Mouse (Mus musculus) brain, embryonic 14.5 days (tissue): ENCODE data around the gene Gstcd.

Experiments used
- CTCF ChIP-seq: fragments of 200-500 bp; IDR thresholded peaks from 2 replicates; pipeline ENCODE4 v1.5.1; 2012; ENCODE audit warnings: inconsistent platforms, mild to moderate bottlenecking, moderate library complexity, borderline replicate concordance; ENCODE audit not compliant: insufficient read depth, insufficient read length; ENCODE audit errors: extremely low read depth
- POLR2A ChIP-seq: fragments of 200-500 bp; IDR thresholded peaks from 2 replicates; pipeline ENCODE4 v1.6.1; 2012; ENCODE audit warnings: mild to moderate bottlenecking, inconsistent platforms, borderline replicate concordance; ENCODE audit not compliant: poor library complexity, insufficient read depth, insufficient read length, severe bottlenecking; ENCODE audit errors: extremely low read depth

DNA sequence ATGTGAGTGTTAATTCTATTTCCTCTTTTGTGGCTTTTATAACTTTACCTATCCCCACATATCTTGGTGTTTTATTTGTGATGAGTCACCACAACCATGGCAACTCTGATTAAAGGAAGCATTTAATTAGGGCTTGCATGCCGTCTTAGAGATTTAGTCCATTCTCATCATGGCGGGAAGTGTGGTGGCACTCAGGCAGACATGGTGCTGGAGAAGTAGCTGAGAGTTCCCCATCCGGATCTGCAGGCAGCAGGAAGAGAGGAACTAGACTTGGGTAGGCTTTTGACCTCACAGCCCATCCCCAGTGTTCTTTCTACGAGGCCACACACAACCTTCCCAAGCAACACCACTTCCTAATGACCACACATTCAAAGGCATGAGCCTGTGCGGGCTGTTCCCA lies 125.6 kb downstream of the Gstcd start:
- TF ChIP-seq CTCF (no peak), POLR2A (no peak)
